Mouse (Mus musculus) adrenal gland, postnatal 4 days (tissue): ENCODE data around the gene Aox2. TPM values are rescaled to one million over a fixed set of nuclear protein-coding genes. Genes with fewer than 3 reads are reported as not detected.
A peak's percentile ranks its signal among the peaks of the same experiment; 100 is the strongest.

Source experiments
- DNase-seq, 2 experiments: peaks; one replicate each; pipeline ENCODE4 v3.0.0; 2021 to 2022; ENCODE audit warnings: low spot score in 2 of 2, mixed read lengths in 2 of 2
- total RNA-seq, 2 experiments: library from RNA; stranded (reverse); gene quantifications; 2 replicates each; pipeline ENCODE4 v1.2.3; 2021

The Aox2 gene
- total RNA-seq, 2 experiments from 2014 or later, result 0.11 TPM

GRCm38 (mm10) chr1:58395341-58395740 lies 117.2 kb downstream of the Aox2 start:
- DNase-seq, result no peak

- DNase-seq, result no peak
Observed at GRCm38 (mm10) chr1:58396179-58396578, 118.1 kb downstream of the Aox2 start.

GRCm38 (mm10) chr1:58397731-58398130 lies 119.6 kb downstream of the Aox2 start:
- DNase-seq, result no peak

DNA sequence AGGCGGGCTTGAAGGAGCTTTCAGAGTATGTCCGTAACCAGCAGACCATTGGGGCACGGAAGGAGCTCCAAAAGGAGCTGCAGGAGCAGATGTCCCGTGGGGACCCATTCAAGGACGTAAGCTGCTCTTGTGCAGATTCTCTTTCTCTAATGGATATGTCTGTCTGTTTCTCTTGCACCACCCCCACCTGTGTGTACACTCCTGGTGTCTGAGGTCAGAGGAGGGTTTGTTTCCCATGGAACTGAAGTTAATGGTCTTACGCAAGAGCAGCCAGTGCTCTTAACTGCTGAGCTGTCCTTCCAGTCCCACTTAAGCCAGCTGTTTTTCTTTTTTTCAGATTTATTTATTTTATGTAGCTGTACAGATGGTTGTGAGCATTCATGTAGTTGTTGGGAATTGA lies 123.3 kb downstream of the Aox2 start:
- DNase-seq, result no peak

- DNase-seq, result no peak
Observed at GRCm38 (mm10) chr1:58403745-58404144, 125.6 kb downstream of the Aox2 start.

DNA sequence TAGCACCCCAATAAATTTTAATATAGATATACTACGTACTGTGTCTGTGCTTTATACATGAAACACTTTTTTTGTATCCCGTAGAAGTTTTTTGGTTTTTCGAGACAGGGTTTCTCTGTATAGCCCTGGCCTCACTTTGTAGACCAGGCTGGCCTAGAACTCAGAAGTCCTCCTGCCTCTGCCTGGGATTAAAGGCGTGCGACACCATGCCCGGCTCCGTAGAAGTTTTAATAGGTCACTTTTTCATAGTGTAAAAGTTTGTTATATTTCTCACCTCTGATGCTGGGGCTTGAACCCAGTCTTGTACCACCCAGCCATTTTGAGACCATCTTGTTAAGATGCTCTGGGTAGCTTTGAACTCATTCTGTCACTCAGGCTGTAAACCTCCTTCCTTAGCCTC lies 129.2 kb downstream of the Aox2 start:
- no peak for DNase-seq

DNA sequence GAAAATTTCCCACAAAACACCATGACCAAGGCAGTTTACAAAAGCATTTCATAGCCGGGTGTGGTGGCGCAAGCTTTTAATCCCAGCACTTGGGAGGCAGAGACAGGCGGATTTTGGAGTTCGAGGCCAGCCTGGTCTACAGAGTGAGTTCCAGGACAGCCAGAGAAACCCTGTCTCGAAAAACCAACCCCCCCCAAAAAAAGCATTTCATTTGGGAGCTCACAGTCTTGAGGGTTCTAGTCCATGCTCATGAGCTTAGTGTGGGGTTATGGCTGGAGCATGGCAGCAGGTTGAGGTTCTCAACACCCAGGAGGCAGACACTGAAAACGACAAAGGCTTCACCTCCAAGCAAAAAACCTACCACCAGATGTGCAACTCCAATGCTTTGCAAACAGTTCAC lies 130.0 kb downstream of the Aox2 start:
- no peak for DNase-seq

GRCm38 (mm10) chr1:58409553-58410197 lies 131.5 kb downstream of the Aox2 start:
- DNase-seq, result no peak

DNA sequence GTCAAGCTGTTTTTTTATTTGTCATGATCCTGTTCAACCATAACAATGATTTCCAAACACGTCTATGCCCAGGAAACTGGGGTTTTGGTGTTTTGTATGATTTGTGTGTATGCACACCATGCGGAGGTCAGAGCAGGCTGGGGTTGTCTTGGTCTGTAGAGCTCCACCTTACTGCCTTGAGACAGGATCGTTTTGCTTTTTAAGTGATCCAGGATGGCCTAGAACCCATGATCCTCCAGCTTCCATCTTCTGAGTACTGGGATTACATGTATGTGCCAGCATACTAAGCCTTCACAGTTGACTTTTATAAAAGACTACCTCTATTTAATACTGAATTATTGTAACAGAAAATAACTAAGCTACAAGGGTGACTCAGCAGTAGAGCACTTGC lies 132.1 kb downstream of the Aox2 start:
- DNase-seq, result no peak

- DNase-seq, result no peak
Observed at GRCm38 (mm10) chr1:58410776-58411175, 132.7 kb downstream of the Aox2 start.

DNA sequence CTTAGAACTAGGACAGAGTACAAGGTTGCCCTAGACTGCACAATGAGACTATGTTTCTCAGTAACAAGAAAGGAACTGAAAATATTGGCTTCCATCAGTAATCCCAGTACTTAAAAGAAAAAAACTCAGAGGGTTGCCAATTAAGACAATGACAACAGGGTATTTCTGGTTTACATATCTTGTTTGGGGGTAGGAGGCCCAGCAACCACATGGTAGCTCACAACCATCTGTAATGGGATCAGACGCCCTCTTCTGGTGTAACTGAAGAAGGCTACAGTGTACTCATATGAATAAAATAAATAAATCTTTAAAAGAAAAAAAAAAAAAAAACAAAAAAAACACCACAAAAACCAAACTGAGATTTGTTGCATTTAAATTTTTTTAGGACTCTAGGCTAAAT lies 137.3 kb downstream of the Aox2 start:
- no peak for DNase-seq

DNA sequence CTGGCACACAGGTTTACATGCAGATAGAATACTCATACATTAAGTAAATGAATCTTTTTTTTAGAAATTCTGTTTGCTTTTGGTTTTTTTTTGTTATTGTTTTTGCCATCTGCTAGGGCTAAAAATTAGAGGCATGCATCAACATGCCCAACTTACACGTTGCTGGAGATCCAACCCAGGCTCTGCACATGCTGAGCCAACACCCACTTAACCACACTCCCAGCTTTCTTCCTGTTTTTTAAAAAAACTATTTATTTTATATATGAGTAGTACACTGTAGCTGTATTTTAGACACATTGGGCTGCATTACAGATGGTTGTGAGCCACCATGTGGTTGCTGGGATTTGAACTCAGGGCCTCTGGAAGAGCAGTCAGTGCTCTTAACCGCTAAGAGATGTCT lies 137.9 kb downstream of the Aox2 start:
- DNase-seq, result no peak

GRCm38 (mm10) chr1:58420032-58420431 lies 141.9 kb downstream of the Aox2 start:
- DNase-seq, result no peak

DNA sequence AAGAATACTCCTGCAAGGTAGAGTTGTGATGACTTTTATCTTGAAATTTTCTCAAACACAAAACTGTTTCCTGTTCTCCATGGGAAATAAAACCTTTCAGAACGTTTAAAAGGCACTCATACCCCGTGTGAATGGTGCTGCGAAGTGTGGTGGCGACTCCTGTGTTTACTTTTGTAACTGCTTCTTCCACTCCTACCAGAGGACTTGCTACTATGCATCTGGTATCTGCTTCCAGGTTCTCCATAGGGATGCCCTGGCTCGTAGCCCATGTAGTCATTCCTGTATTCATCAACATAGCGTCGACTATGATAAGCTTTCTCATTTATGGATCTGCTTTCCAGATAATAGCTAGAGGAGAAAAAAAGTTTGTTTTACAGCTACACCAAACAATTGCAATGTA lies 142.8 kb downstream of the Aox2 start:
- no peak for DNase-seq

DNA sequence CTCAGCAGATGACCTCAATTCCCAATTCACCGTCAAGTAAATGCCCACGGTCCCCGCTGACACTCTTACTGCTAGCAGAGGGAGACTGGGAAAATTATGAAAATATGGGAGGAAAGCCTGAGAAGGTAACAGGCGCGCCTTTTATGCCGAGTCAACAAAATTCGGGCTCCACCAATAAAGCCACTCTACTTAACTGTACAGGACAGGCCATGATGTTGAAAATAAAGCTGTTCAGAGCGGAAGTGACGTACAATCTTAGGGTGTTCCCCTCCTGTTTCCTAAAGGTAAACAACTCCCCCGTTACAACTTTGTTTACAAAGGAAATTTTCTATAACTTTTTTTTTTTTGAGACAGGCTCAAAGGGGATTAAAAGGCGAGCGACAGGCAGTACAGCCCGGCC lies 144.8 kb downstream of the Aox2 start:
- DNase-seq, result no peak

DNA sequence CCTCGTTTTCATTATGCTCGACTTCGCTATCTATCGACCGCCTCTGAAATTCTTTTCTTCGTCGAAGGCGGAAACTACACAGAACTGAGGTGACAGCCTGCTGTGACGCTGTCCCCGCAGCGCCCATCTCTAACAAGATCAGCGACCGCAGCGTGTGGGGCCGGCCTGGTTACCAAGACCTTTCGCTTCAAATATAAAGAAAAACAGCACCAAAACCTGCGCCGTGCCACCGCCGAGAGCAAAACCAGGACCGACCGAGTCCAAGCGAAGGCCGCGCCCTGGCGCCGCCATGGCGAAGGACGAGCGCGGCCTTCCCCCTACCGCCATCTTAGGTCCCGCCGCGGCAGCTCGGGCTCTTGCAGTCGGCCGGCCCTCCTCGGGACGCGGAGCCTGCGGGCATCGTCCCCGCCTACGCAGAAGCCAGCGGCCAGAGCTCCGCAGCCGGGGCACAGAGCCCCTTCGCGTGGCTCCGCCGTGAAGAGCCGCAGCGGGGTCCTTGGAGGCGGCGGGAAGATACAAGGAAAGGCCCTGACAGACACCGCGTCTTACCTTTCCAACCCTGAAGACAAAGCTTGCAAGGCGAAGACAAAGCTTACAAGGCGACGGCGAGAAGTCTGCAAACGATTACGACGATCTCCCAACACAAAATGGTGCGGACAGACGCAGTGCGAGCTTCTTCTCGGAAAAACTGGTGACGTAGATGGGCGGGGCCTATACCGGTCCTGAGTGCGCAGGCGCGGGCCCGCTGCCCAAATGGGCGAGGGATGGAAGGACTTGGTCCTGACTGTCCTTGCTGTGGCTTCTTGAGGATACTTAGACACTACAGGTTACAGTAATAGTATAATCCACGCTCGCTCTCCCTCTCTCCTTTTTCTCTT lies 145.5 kb downstream of the Aox2 start, which contains the start of gene Clk1:
TSS of gene Clk1 (minus strand) at position 696 of the 878 bp plus-strand sequence.
- peak; percentile 94 to 97 for DNase-seq

GRCm38 (mm10) chr1:58424551-58424950 lies 146.4 kb downstream of the Aox2 start:
- no peak for DNase-seq

Other genes starting within 250 kb of the Aox2 start
- 10 to 100 TPM; 14.2 to 16.9 TPM for gene Aox1, start 248.4 kb upstream of the Aox2 start, total RNA-seq
- 1 to 10 TPM; 3.9 to 6.9 TPM for gene Aox3, start 165.2 kb upstream of the Aox2 start, total RNA-seq
- gene Aox4, start 67.9 kb upstream of the Aox2 start, total RNA-seq, result under 1 TPM; 0.06 to 0.25 TPM
- 100 to 1,000 TPM; 180 to 189 TPM for gene Bzw1, start 114.6 kb downstream of the Aox2 start, total RNA-seq
- gene Clk1, start 145.7 kb downstream of the Aox2 start, total RNA-seq, result 100 to 1,000 TPM; 195 to 199 TPM
- gene Nif3l1, start 166.8 kb downstream of the Aox2 start, total RNA-seq, result 10 to 100 TPM; 19.0 to 21.2 TPM
- gene Ppil3, start 167.2 kb downstream of the Aox2 start, total RNA-seq, result 10 to 100 TPM; 35.1 to 37.5 TPM
- 10 to 100 TPM; 27.4 to 29.4 TPM for gene Orc2, start 226.8 kb downstream of the Aox2 start, total RNA-seq